Mouse (Mus musculus): ENCODE measurements around the gene Tspan5.

Gene Tspan5

DNA sequence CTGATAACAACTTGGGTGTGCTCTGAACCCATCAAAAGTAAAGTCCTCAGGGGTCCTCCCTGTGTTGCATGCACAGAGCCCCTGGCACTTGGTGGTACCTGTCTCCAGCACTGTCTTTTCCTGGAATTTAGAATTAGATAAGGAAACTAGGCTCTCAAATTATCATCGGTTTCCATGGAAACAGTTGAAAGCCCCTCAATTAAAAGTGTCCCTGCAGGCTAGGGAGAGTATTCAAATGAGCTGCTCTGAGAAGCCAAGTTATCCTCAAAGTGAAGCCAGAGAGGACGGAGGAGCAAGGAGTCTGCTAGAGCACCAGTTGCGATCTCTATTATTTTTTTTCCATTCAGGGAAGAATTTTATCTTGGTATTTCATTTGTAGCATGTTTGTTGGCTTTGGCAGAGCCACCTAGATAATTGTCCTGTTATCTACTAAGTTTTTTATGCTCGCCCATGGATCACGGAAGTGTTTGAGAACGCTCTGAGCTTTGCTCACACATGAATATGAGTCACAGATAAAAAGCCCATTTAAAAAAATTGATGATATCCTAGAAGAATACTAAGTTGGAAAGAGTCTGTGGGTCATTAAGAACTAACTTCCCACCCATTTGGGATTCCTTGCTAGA lies 139.8 kb downstream of the Tspan5 start:
- no peak for DNase-seq

- DNase-seq, result no peak
These were observed 144.1 kb downstream of the Tspan5 start for GRCm38 (mm10) chr3:138886121-138886520.

GRCm38 (mm10) chr3:138889214-138889613 lies 147.2 kb downstream of the Tspan5 start:
- DNase-seq, result no peak

GRCm38 (mm10) chr3:138889769-138890295 lies 147.8 kb downstream of the Tspan5 start:
- no peak for DNase-seq

GRCm38 (mm10) chr3:138893520-138893919 lies 151.5 kb downstream of the Tspan5 start:
- DNase-seq, result no peak

- no peak for DNase-seq
These were observed 155.5 kb downstream of the Tspan5 start for GRCm38 (mm10) chr3:138897500-138897899.

DNA sequence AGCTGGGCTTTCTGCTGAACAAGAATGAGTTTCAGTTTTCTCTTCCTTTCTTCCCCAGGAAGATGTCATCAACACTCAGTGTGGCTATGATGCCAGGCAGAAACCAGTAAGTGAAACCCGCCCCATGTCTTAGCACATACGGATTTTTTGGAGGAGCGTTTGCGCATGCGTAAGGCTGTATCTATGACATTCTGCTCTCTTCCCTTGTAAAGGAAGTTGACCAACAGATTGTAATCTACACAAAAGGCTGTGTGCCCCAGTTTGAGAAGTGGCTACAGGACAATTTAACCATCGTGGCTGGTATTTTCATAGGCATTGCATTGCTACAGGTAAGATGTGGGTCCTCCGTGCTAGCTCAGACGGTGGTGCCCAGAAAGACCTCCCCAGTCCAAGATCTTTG lies 156.1 kb downstream of the Tspan5 start:
- DNase-seq, result no peak

DNA sequence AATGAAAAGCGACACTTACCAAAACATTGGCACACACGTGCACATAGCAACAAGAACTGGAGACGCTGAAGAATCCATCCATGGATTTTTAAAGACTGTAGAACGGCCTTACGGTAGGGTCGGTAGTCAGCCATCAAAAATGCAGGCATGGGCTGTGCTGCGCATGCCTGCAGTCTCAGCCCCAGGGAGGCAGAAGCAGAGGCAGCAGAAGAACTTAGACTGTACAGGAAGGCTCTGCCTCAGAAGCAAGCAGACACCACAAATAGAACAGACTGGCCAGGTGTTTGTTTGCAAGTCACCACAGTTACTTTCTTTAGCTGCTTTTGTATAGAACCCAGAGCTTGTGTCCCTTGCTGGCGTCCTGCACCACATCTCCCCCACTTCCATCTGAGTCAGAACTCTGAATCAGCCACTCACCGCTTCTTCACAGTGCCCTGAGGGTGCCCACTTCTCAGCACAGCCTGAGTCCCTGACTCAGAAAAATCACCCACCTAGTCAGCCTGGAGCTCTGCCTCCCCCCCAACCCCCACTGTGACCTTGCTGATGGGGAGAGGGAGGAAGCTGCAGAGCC lies 158.7 kb downstream of the Tspan5 start:
- peak; percentile 80 for DNase-seq

DNA sequence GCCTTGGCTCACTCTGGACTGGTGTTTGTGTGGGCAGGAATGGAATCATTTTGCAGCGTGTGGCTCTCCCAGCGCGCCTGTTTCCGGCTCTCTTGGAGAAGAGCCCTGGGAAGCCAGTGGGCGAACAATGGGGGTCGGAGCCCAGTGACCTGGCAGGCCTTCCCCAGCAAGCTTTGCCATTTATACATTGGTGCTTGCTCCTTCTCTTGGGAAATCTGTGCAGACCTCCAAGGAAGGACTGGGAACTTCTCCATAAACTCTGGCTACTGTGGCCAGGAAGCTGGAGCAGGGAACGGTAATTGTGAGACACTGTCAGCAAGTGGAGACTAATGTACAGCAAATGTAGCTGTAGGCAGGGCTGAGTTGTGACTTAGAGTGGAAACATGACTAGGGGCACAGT lies 163.7 kb downstream of the Tspan5 start:
- DNase-seq, result peak; percentile 41

GRCm38 (mm10) chr3:138906112-138906880 lies 164.3 kb downstream of the Tspan5 start:
- DNase-seq, result peak; percentile 74

GRCm38 (mm10) chr3:138909313-138909712 lies 167.3 kb downstream of the Tspan5 start:
- DNase-seq, result no peak

GRCm38 (mm10) chr3:138912504-138912903 lies 170.5 kb downstream of the Tspan5 start:
- no peak for DNase-seq

DNA sequence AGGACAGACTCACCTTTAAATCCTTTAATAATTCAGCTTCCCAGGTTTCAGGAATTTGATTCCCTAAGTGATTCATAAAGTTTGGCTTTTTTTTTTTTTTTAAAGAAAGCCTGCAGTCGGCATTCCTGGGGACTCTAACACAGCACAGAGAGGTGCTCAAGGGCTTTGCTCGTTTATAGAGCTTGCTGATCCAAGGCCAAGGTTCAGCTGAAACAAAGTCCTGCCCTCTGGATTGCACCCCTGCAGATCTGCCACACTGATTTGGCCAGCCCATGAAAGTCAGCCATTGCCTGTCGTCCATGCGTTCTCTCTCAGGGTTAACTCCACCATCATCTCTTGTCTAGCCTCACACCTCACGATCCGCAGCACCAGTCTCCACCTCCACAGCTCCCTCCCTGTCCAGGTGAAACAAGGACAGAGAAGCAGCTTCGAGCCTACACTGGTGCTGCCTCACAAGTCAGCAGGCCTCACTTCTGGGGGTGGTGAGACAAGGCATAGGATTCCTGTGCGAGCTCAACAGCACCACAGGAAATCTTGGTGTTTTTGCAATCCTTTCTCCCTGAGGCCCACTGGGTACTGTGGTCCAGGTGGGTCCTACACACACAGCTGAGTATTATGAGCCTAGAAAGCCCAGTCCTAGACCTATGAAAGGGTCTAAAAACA lies 172.8 kb downstream of the Tspan5 start:
- no peak for DNase-seq

- DNase-seq, result no peak
These were observed 174.6 kb downstream of the Tspan5 start for GRCm38 (mm10) chr3:138916591-138916990.

- DNase-seq, result no peak
These were observed 175.0 kb downstream of the Tspan5 start for GRCm38 (mm10) chr3:138917016-138917415.

- no peak for DNase-seq
These were observed 176.2 kb downstream of the Tspan5 start for GRCm38 (mm10) chr3:138918241-138918640.

DNA sequence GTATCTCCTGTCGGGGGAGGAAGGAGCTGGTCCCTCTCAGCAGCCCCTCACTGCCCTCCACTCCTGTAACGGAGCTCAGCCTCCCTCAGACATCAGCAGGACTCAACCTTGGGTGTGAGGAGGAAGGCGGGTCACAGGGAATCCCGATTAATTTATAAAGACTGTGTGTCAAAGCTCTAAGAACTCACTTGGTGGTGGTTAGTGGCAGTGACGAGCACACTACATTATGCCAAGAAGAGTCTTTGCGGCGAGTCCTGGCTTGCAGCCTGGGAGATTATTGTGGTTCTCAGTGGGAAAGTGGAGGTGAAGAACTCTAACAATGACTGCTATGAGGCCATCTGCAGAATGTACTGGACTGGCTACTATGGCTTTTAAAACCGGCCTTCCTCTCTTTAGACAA lies 184.2 kb downstream of the Tspan5 start:
- no peak for DNase-seq

GRCm38 (mm10) chr3:138927437-138927836 lies 185.4 kb downstream of the Tspan5 start:
- no peak for DNase-seq

GRCm38 (mm10) chr3:138936780-138937179 lies 194.8 kb downstream of the Tspan5 start:
- DNase-seq, result no peak

DNA sequence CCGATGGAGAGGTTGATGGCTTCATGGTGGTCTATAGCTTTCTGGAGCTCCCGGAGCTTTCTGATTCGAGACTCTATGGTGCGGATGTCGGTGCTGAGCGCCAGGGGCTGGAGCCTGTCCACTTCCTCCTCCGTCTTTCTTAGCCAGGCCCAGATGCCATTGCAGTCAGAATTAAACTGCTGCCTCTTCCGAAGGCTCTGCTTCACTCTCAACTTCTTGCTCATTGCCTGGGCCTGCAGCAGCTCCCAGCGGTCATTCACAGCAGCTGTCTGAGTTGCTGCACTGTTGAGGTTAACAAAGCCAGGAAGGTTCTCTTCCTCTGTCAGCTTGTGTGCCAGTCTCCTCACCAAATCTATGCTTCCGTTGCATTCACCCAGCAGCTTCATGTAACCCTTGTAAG lies 195.2 kb downstream of the Tspan5 start:
- no peak for DNase-seq

- DNase-seq, result no peak
These were observed 199.6 kb downstream of the Tspan5 start for GRCm38 (mm10) chr3:138941604-138942003.

- DNase-seq, result no peak
These were observed 203.5 kb downstream of the Tspan5 start for GRCm38 (mm10) chr3:138945516-138945915.

- peak; percentile 85 for DNase-seq
These were observed 207.1 kb downstream of the Tspan5 start for GRCm38 (mm10) chr3:138949081-138949480.

Measured in right cerebral cortex, adult 18-20 months (tissue).